Mouse (Mus musculus): ENCODE data around the gene Sf3a2. TPM values are rescaled to one million over a fixed set of nuclear protein-coding genes. Genes with fewer than 3 reads are reported as not detected.

Gene Sf3a2
- polyA plus RNA-seq, 1 experiment from 2014 or later = 31.3 TPM

- Histone ChIP-seq H3K4me3 (replicated peaks) (no peak overlapping the region), H3K36me3 (replicated peaks) (peaks cover 100% of the 10 kb centered on the region), H3K9ac (no peak overlapping the region), H3K27ac (replicated peaks) (no peak overlapping the region), H3K9me3 (replicated peaks) (no peaks in the 10 kb centered on the region), H3K4me1 (replicated peaks) (peaks cover 22% of the 10 kb centered on the region), H3K27me3 (no peaks in the 10 kb centered on the region), H3K4me2 (no peak overlapping the region)
- no peak for ATAC-seq (ENCODE audit: insufficient read depth)
- 82% methylated on average over 6 of the region's 6 CpGs for WGBS (ENCODE audit: insufficient replicate concordance)
Observed at GRCm38 (mm10) chr10:80776358-80776869, 21.6 kb upstream of the Sf3a2 start.

GRCm38 (mm10) chr10:80777123-80777522, 20.9 kb upstream of the Sf3a2 start:
- no peaks in the 10 kb centered on the region for H3K27me3 ChIP-seq
- H3K27ac ChIP-seq (replicated peaks) = no peak overlapping the region
- H3K9me3 ChIP-seq (replicated peaks) = no peaks in the 10 kb centered on the region
- H3K4me3 ChIP-seq (replicated peaks) = no peak overlapping the region
- H3K9ac ChIP-seq = no peak overlapping the region
- H3K4me1 ChIP-seq (replicated peaks) = peaks cover 22% of the 10 kb centered on the region
- no peak for ATAC-seq (ENCODE audit: insufficient read depth)
- H3K36me3 ChIP-seq (replicated peaks) = peaks cover 100% of the 10 kb centered on the region
- 85% methylated on average over 5 of the region's 5 CpGs for WGBS (ENCODE audit: insufficient replicate concordance)
- no peak overlapping the region for H3K4me2 ChIP-seq

- H3K4me3 ChIP-seq (replicated peaks) = no peak overlapping the region
- no peak overlapping the region for H3K9ac ChIP-seq
- peaks cover 6% of the 10 kb centered on the region for H3K4me1 ChIP-seq (replicated peaks)
- no peak overlapping the region for H3K4me2 ChIP-seq
- H3K27me3 ChIP-seq = no peaks in the 10 kb centered on the region
- peaks cover 100% of the 10 kb centered on the region for H3K36me3 ChIP-seq (replicated peaks)
- ATAC-seq (ENCODE audit: insufficient read depth) = no peak
- no peaks in the 10 kb centered on the region for H3K9me3 ChIP-seq (replicated peaks)
- H3K27ac ChIP-seq (replicated peaks) = no peak overlapping the region
Observed at GRCm38 (mm10) chr10:80779565-80779964, 18.4 kb upstream of the Sf3a2 start.

- 96% methylated on average over 2 of the region's 2 CpGs for WGBS (ENCODE audit: insufficient replicate concordance)
- Histone ChIP-seq H3K27me3 (no peaks in the 10 kb centered on the region), H3K9me3 (replicated peaks) (no peaks in the 10 kb centered on the region), H3K27ac (replicated peaks) (no peak overlapping the region), H3K36me3 (replicated peaks) (peaks cover 100% of the 10 kb centered on the region), H3K9ac (no peak overlapping the region), H3K4me1 (replicated peaks) (no peaks in the 10 kb centered on the region), H3K4me3 (replicated peaks) (no peak overlapping the region), H3K4me2 (no peak overlapping the region)
- ATAC-seq (ENCODE audit: insufficient read depth) = no peak
Observed at GRCm38 (mm10) chr10:80784302-80784701, 13.7 kb upstream of the Sf3a2 start.

- Histone ChIP-seq H3K36me3 (replicated peaks) (peaks cover 99% of the 10 kb centered on the region), H3K9me3 (replicated peaks) (no peaks in the 10 kb centered on the region), H3K9ac (no peak overlapping the region)
Observed at GRCm38 (mm10) chr10:80784871-80785270, 13.1 kb upstream of the Sf3a2 start.

GRCm38 (mm10) chr10:80785963-80786362, 12.0 kb upstream of the Sf3a2 start:
- no peak for ATAC-seq (ENCODE audit: insufficient read depth)
- H3K36me3 ChIP-seq (replicated peaks) = peaks cover 99% of the 10 kb centered on the region

More at GRCm38 (mm10) chr10:80784871-80785270, 13.1 kb upstream of the Sf3a2 start:
- Histone ChIP-seq H3K4me1 (replicated peaks) (no peaks in the 10 kb centered on the region), H3K4me3 (replicated peaks) (no peak overlapping the region), H3K4me2 (no peak overlapping the region), H3K27me3 (no peaks in the 10 kb centered on the region), H3K27ac (replicated peaks) (no peak overlapping the region)
- 90% methylated on average over 12 of the region's 12 CpGs for WGBS (ENCODE audit: insufficient replicate concordance)
- no peak for ATAC-seq (ENCODE audit: insufficient read depth)

GRCm38 (mm10) chr10:80787517-80787916, 10.5 kb upstream of the Sf3a2 start:
- no peak for ATAC-seq (ENCODE audit: insufficient read depth)
- peaks cover 99% of the 10 kb centered on the region for H3K36me3 ChIP-seq (replicated peaks)
- WGBS (ENCODE audit: insufficient replicate concordance) = 57% methylated on average over 2 of the region's 2 CpGs

More at GRCm38 (mm10) chr10:80785963-80786362, 12.0 kb upstream of the Sf3a2 start:
- Histone ChIP-seq H3K9me3 (replicated peaks) (no peaks in the 10 kb centered on the region), H3K27me3 (no peaks in the 10 kb centered on the region), H3K4me3 (replicated peaks) (no peak overlapping the region), H3K27ac (replicated peaks) (no peak overlapping the region), H3K9ac (no peak overlapping the region), H3K4me1 (replicated peaks) (no peaks in the 10 kb centered on the region), H3K4me2 (no peak overlapping the region)
- 88% methylated on average over 11 of the region's 11 CpGs for WGBS (ENCODE audit: insufficient replicate concordance)

GRCm38 (mm10) chr10:80790761-80791404, 7.1 kb upstream of the Sf3a2 start:
- Histone ChIP-seq H3K9ac (no peak overlapping the region), H3K27ac (replicated peaks) (no peak overlapping the region)
- WGBS (ENCODE audit: insufficient replicate concordance) = 88% methylated on average over 19 of the region's 19 CpGs

More at GRCm38 (mm10) chr10:80787517-80787916, 10.5 kb upstream of the Sf3a2 start:
- H3K4me1 ChIP-seq (replicated peaks) = peaks cover 4% of the 10 kb centered on the region
- H3K9me3 ChIP-seq (replicated peaks) = no peaks in the 10 kb centered on the region
- H3K4me2 ChIP-seq = no peak overlapping the region
- H3K4me3 ChIP-seq (replicated peaks) = no peak overlapping the region
- H3K27me3 ChIP-seq = no peaks in the 10 kb centered on the region
- no peak overlapping the region for H3K9ac ChIP-seq
- no peak overlapping the region for H3K27ac ChIP-seq (replicated peaks)

GRCm38 (mm10) chr10:80791476-80792174, 6.4 kb upstream of the Sf3a2 start:
- no peak overlapping the region for H3K9ac ChIP-seq
- no peaks in the 10 kb centered on the region for H3K27me3 ChIP-seq
- H3K4me2 ChIP-seq = no peak overlapping the region
- H3K36me3 ChIP-seq (replicated peaks) = peaks cover 98% of the 10 kb centered on the region
- 77% methylated on average over 33 of the region's 33 CpGs for WGBS (ENCODE audit: insufficient replicate concordance)
- no peak for ATAC-seq (ENCODE audit: insufficient read depth)
- no peak overlapping the region for H3K27ac ChIP-seq (replicated peaks)
- H3K9me3 ChIP-seq (replicated peaks) = no peaks in the 10 kb centered on the region
- peaks cover 17% of the 10 kb centered on the region for H3K4me1 ChIP-seq (replicated peaks)
- no peak overlapping the region for H3K4me3 ChIP-seq (replicated peaks)

More at GRCm38 (mm10) chr10:80790761-80791404, 7.1 kb upstream of the Sf3a2 start:
- H3K27me3 ChIP-seq = no peaks in the 10 kb centered on the region
- H3K9me3 ChIP-seq (replicated peaks) = no peaks in the 10 kb centered on the region
- H3K4me1 ChIP-seq (replicated peaks) = peaks cover 9% of the 10 kb centered on the region
- H3K36me3 ChIP-seq (replicated peaks) = peaks cover 98% of the 10 kb centered on the region
- H3K4me2 ChIP-seq = no peak overlapping the region
- no peak overlapping the region for H3K4me3 ChIP-seq (replicated peaks)
- ATAC-seq (ENCODE audit: insufficient read depth) = no peak

GRCm38 (mm10) chr10:80792175-80793032, 5.6 kb upstream of the Sf3a2 start:
- ATAC-seq (ENCODE audit: insufficient read depth) = no peak
- H3K9ac ChIP-seq = no peak overlapping the region
- 62% methylated on average over 41 of the region's 41 CpGs for WGBS (ENCODE audit: insufficient replicate concordance)
- peaks cover 94% of the 10 kb centered on the region for H3K36me3 ChIP-seq (replicated peaks)
- no peaks in the 10 kb centered on the region for H3K9me3 ChIP-seq (replicated peaks)
- H3K27ac ChIP-seq (replicated peaks) = no peak overlapping the region
- peaks cover 24% of the 10 kb centered on the region for H3K4me1 ChIP-seq (replicated peaks)
- H3K4me2 ChIP-seq = no peak overlapping the region
- H3K4me3 ChIP-seq (replicated peaks) = no peak overlapping the region
- H3K27me3 ChIP-seq = no peaks in the 10 kb centered on the region

Measured in liver, embryonic 15.5 days (tissue).